Mouse (Mus musculus): ENCODE data around the gene Nbas. TPM values are rescaled to one million over a fixed set of nuclear protein-coding genes. Genes with fewer than 3 reads are reported as not detected.
A peak's percentile ranks its signal among the peaks of the same experiment; 100 is the strongest.

Nbas gene
- polyA plus RNA-seq, 1 experiment from 2014 or later, result 23.1 TPM

GRCm38 (mm10) chr12:13602414-13602813, 333.5 kb downstream of the Nbas start:
- Histone ChIP-seq H3K4me1 (ENCODE audit: control insufficient read depth, insufficient read depth, low read length) (no peaks in the 10 kb centered on the region), H3K9ac (replicated peaks; ENCODE audit: low read length) (no peak overlapping the region), H3K9me3 (ENCODE audit: control insufficient read depth, low read length) (no peaks in the 10 kb centered on the region), H3K27me3 (ENCODE audit: control insufficient read depth, insufficient read depth, low read length) (no peaks in the 10 kb centered on the region), H3K36me3 (ENCODE audit: control insufficient read depth, insufficient read depth, low read length) (no peaks in the 10 kb centered on the region), H3K27ac (replicated peaks; ENCODE audit: low read depth, low read length) (no peak overlapping the region), H3K4me2 (ENCODE audit: low read length) (no peak overlapping the region), H3K4me3 (replicated peaks; ENCODE audit: low read depth, low read length) (no peak overlapping the region)
- ATAC-seq (ENCODE audit: low FRiP score, low TSS enrichment) (peak; percentile 52; the same call in 1 of the 2 replicates), DNase-seq (peak; percentile 74)

- Histone ChIP-seq H3K9ac (replicated peaks; ENCODE audit: low read length) (no peak overlapping the region), H3K9me3 (ENCODE audit: control insufficient read depth, low read length) (no peaks in the 10 kb centered on the region), H3K27ac (replicated peaks; ENCODE audit: low read depth, low read length) (no peak overlapping the region), H3K4me2 (ENCODE audit: low read length) (no peak overlapping the region), H3K36me3 (ENCODE audit: control insufficient read depth, insufficient read depth, low read length) (no peaks in the 10 kb centered on the region), H3K4me3 (replicated peaks; ENCODE audit: low read depth, low read length) (no peak overlapping the region), H3K27me3 (ENCODE audit: control insufficient read depth, insufficient read depth, low read length) (no peaks in the 10 kb centered on the region), H3K4me1 (ENCODE audit: control insufficient read depth, insufficient read depth, low read length) (no peaks in the 10 kb centered on the region)
- WGBS, result 68% methylated on average over 2 of the region's 2 CpGs
- no peak for DNase-seq
- no peak for ATAC-seq (ENCODE audit: low FRiP score, low TSS enrichment)
Observed at GRCm38 (mm10) chr12:13607021-13607420, 338.1 kb downstream of the Nbas start.

DNA sequence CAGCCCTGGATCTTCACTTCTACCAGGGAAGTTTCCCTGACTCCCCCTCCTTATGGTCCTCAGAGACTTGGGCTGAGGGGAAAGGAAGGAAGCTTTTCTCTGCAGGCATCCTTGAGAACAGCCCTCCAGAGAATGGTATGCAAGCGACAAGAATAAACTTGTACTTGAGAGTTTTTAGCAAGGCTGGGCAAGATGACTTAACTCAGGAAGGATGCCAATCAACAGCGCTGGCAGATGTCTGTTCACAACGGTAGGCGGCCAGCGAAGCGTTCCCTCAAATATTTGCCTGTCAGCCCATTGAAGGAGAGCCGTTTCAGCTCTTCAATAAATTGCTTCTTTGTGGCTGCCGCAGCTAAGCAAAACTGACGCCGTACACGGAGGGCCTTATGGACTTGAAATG, 340.1 kb downstream of the Nbas start:
- Histone ChIP-seq H3K27ac (replicated peaks; ENCODE audit: low read depth, low read length) (no peak overlapping the region), H3K36me3 (ENCODE audit: control insufficient read depth, insufficient read depth, low read length) (no peaks in the 10 kb centered on the region), H3K4me2 (ENCODE audit: low read length) (no peak overlapping the region), H3K4me3 (replicated peaks; ENCODE audit: low read depth, low read length) (no peak overlapping the region), H3K27me3 (ENCODE audit: control insufficient read depth, insufficient read depth, low read length) (no peaks in the 10 kb centered on the region), H3K9me3 (ENCODE audit: control insufficient read depth, low read length) (no peaks in the 10 kb centered on the region), H3K9ac (replicated peaks; ENCODE audit: low read length) (no peak overlapping the region), H3K4me1 (ENCODE audit: control insufficient read depth, insufficient read depth, low read length) (no peaks in the 10 kb centered on the region)
- WGBS, result 76% methylated on average over 11 of the region's 11 CpGs
- ATAC-seq (ENCODE audit: low FRiP score, low TSS enrichment) (no peak), DNase-seq (no peak)

GRCm38 (mm10) chr12:13613041-13613440, 344.1 kb downstream of the Nbas start:
- DNase-seq (no peak), ATAC-seq (ENCODE audit: low FRiP score, low TSS enrichment) (no peak)
- H3K9me3 ChIP-seq (ENCODE audit: control insufficient read depth, low read length), result no peaks in the 10 kb centered on the region
- no peak overlapping the region for H3K27ac ChIP-seq (replicated peaks; ENCODE audit: low read depth, low read length)
- no peaks in the 10 kb centered on the region for H3K27me3 ChIP-seq (ENCODE audit: control insufficient read depth, insufficient read depth, low read length)
- H3K4me3 ChIP-seq (replicated peaks; ENCODE audit: low read depth, low read length), result no peak overlapping the region
- no peaks in the 10 kb centered on the region for H3K36me3 ChIP-seq (ENCODE audit: control insufficient read depth, insufficient read depth, low read length)
- no peaks in the 10 kb centered on the region for H3K4me1 ChIP-seq (ENCODE audit: control insufficient read depth, insufficient read depth, low read length)
- H3K9ac ChIP-seq (replicated peaks; ENCODE audit: low read length), result no peak overlapping the region
- no peak overlapping the region for H3K4me2 ChIP-seq (ENCODE audit: low read length)
- 6% methylated on average over 2 of the region's 2 CpGs for WGBS

GRCm38 (mm10) chr12:13615661-13616060, 346.7 kb downstream of the Nbas start:
- H3K4me3 ChIP-seq (replicated peaks; ENCODE audit: low read depth, low read length), result no peak overlapping the region
- no peak for ATAC-seq (ENCODE audit: low FRiP score, low TSS enrichment)
- H3K4me1 ChIP-seq (ENCODE audit: control insufficient read depth, insufficient read depth, low read length), result no peaks in the 10 kb centered on the region
- H3K27me3 ChIP-seq (ENCODE audit: control insufficient read depth, insufficient read depth, low read length), result no peaks in the 10 kb centered on the region
- DNase-seq, result no peak
- H3K27ac ChIP-seq (replicated peaks; ENCODE audit: low read depth, low read length), result no peak overlapping the region
- H3K4me2 ChIP-seq (ENCODE audit: low read length), result no peak overlapping the region
- WGBS, result 84% methylated on average over 7 of the region's 7 CpGs
- H3K9me3 ChIP-seq (ENCODE audit: control insufficient read depth, low read length), result no peaks in the 10 kb centered on the region
- H3K9ac ChIP-seq (replicated peaks; ENCODE audit: low read length), result no peak overlapping the region
- H3K36me3 ChIP-seq (ENCODE audit: control insufficient read depth, insufficient read depth, low read length), result no peaks in the 10 kb centered on the region

GRCm38 (mm10) chr12:13622150-13622822, 353.4 kb downstream of the Nbas start:
- H3K27ac ChIP-seq (replicated peaks; ENCODE audit: low read depth, low read length), result no peak overlapping the region
- WGBS, result 73% methylated on average over 15 of the region's 15 CpGs
- H3K4me2 ChIP-seq (ENCODE audit: low read length), result no peak overlapping the region
- H3K4me3 ChIP-seq (replicated peaks; ENCODE audit: low read depth, low read length), result no peak overlapping the region
- no peaks in the 10 kb centered on the region for H3K9me3 ChIP-seq (ENCODE audit: control insufficient read depth, low read length)
- no peak overlapping the region for H3K9ac ChIP-seq (replicated peaks; ENCODE audit: low read length)
- H3K27me3 ChIP-seq (ENCODE audit: control insufficient read depth, insufficient read depth, low read length), result no peaks in the 10 kb centered on the region
- DNase-seq (no peak), ATAC-seq (ENCODE audit: low FRiP score, low TSS enrichment) (0 out of 2 replicates have a peak, but pooled peaks have one; percentile 34)
- H3K4me1 ChIP-seq (ENCODE audit: control insufficient read depth, insufficient read depth, low read length), result no peaks in the 10 kb centered on the region
- no peaks in the 10 kb centered on the region for H3K36me3 ChIP-seq (ENCODE audit: control insufficient read depth, insufficient read depth, low read length)

DNA sequence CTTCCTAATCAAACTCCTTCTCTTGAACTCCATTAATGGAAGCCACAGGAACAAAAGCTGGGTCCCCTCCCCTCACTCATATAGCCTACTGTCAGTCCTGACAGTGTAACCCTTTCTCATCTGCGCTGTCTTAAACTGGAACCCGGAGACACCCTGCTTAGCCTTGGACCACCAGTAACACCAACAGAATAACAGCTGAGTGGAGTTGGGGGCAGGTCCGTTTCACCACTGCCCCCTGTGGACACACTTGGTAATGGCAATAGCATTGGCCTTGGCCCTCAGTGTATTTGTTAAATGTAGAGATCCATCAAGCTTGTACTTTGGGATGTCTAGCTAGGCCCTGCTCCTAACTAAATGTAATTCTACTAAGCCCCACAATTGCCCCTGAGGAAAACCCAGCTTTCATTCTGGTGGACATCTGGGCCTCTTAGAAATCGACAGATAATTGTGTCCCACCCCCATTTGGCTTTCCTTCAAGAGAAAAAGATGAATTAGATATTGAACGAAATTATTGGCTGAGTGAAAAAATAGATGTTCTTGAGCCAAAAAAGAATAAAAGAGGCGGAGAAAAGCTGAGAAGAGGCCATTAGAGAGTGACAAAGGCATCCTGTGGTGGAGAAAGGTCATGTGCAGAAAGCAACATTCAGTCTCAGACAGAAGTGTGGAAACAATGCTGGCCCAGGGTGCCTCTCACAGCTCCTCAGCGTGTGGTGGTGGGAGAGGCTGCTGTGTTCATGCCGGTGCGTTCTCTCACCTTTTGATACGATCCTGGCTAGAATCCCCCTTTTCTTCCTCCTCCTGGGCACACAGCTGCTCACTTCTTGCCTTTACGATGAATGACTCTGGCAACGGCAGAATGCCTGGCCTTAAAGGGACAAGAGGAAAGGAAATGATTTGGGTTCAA, 358.1 kb downstream of the Nbas start:
- whole genome bisulfite sequencing, result 50% methylated on average over 12 of the region's 12 CpGs
- H3K36me3 ChIP-seq (ENCODE audit: control insufficient read depth, insufficient read depth, low read length), result no peaks in the 10 kb centered on the region
- no peak overlapping the region for H3K9ac ChIP-seq (replicated peaks; ENCODE audit: low read length)
- no peak overlapping the region for H3K4me3 ChIP-seq (replicated peaks; ENCODE audit: low read depth, low read length)
- no peaks in the 10 kb centered on the region for H3K4me1 ChIP-seq (ENCODE audit: control insufficient read depth, insufficient read depth, low read length)
- ATAC-seq (ENCODE audit: low FRiP score, low TSS enrichment) (no peak), DNase-seq (no peak)
- H3K27ac ChIP-seq (replicated peaks; ENCODE audit: low read depth, low read length), result no peak overlapping the region
- no peak overlapping the region for H3K4me2 ChIP-seq (ENCODE audit: low read length)
- no peaks in the 10 kb centered on the region for H3K9me3 ChIP-seq (ENCODE audit: control insufficient read depth, low read length)
- no peaks in the 10 kb centered on the region for H3K27me3 ChIP-seq (ENCODE audit: control insufficient read depth, insufficient read depth, low read length)

Measured in midbrain, embryonic 14.5 days (tissue).